Mouse (Mus musculus) telencephalon, adult 2 months (tissue): Measurements from ENCODE around the gene Gm20388.
A peak's percentile ranks its signal among the peaks of the same experiment; 100 is the strongest.

Experiments used
- DNase-seq: peaks from one replicate; pipeline ENCODE4 v3.0.0-alpha.2; 2011; ENCODE audit warnings: low read depth, low spot score

The Gm20388 gene

DNA sequence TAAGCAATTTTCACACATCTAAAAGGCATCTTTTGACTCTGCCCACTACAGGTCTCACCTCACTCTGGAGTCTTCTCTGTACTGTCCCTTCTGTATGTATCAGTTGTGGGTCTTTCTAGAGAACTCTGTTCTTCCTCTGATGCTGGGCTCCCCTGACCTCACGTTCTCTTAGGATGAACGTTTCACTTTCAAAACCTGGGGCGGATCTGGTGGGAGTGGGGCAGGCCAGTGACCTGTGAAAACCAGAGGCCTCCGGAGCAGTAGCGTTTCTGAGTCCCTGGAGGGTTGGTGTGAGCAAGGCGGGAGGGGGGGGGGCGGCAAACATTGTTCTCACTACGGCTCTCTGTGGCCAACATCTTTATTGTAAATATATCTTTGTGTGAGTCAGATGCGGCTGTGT lies 2147.9 kb downstream of the Gm20388 start:
- DNase-seq, result no peak

DNA sequence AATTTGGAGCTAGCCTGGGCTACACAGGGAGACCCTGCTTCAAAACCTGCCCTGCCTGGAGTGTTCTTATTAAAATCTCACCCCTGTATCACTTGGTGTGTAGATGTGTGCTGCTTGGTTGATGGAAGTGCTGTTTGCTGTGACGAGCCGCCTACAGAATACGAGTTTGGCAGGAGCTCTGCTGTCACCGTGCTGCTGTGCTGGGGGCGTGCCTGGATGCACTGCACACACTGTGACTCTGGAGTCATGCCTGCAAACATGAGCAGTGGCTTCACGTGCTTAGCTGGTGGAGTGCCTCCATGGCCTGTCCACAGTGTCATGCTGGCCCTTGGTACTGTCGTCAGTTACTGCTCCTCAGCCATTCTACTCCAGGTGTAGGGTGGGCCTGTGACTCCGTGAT lies 2148.3 kb downstream of the Gm20388 start:
- peak; percentile 64 for DNase-seq

DNA sequence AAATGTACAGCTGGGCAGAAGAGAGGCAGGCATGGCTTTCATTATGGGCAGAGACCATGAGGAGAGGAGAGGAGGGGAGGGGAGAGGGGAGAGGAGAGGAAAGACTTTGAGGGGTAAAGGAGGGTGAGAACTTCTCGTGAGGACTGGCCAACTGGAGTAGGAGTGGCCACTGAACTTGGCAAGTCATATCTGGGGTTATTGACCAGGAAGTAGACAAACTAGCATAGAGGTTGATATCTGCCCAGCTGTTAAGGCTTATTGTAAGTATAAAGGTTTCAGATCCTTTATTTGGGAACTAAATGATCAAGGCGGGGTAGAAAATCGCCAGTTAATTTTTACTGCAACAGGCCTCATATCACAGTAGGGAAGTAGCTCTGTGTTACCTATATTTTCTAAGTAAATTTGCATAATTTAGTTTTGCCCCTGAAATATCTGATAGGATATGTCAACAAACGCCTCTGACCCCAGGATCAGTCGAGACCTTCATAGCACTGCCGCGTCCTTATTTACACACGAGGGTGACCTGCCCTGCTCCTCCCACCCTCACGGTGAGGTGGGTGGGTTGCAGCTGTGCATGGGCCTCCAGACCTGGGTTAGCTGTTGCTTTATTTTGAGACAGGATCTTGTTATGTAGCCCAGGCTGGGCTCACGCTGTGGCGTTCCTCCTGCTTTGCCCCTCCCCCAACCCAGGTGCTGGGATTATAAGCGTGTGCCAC lies 2152.0 kb downstream of the Gm20388 start:
- no peak for DNase-seq

GRCm38 (mm10) chr8:122064353-122064752 lies 2153.7 kb downstream of the Gm20388 start:
- DNase-seq, result no peak

- no peak for DNase-seq
These were observed 2157.3 kb downstream of the Gm20388 start for GRCm38 (mm10) chr8:122067783-122068505.

GRCm38 (mm10) chr8:122068609-122069008 lies 2158.0 kb downstream of the Gm20388 start:
- no peak for DNase-seq

- peak; percentile 28 for DNase-seq
These were observed 2158.6 kb downstream of the Gm20388 start for GRCm38 (mm10) chr8:122069281-122069680.

DNA sequence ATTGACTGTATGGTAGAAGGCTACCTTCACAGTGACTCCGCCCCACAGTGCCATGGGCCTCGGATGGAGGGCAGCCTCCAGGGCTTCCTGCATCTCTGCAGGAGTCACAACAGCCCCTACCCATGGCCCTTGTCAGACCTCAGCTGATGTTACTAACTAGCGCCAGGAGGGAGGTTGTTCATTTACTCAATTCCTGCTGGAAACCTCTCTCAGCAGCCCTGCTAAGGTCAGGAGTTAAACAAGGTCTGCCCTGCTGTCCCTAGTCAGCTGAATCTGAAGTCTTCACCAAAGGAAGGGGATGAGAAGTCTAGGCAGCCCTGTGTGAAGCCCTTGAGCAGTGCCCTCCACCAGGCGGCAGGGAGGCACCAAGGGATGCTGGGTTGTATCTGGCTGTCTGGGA lies 2160.6 kb downstream of the Gm20388 start:
- DNase-seq, result no peak

DNA sequence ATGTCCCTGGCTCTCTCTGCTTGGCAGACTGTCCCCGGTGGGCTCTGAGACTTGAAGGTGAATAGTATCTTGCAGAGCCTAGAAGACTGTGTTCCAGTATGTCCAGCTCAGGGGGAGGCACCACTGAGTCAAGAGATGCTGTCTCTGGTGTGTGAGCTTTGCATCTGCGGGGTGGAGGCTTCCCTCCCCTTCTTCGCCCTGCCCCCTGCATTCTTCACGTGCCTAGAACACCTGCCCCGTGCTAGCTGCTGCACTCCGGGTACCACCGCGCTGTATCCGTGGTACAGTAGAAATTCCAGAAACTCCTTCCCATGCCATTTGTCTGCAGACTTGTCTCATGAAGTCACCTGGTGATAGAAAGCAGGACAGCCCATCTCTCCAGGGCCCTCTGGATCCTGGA lies 2163.3 kb downstream of the Gm20388 start:
- DNase-seq, result no peak

DNA sequence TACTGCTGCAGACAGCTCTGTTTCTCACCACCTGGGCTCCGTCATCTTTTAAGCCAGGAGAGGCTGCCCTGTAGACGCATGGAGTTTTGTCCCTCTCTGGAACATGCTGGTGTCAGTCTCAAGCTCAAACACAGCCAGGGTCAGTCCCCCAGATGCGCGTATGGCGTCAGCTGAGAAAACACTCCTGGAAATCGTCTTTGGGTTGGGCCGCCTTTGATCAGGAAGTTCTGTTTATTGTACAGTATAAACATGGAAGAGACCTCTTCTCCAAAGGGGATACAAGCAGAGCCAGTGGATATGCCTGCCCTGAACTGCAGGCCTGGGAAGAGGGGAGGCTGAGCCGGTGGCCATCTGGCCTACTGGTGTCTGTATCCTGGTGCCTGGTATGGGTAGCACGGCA lies 2163.8 kb downstream of the Gm20388 start:
- DNase-seq, result no peak

GRCm38 (mm10) chr8:122074977-122075376 lies 2164.3 kb downstream of the Gm20388 start:
- no peak for DNase-seq

- DNase-seq, result no peak
These were observed 2165.7 kb downstream of the Gm20388 start for GRCm38 (mm10) chr8:122076183-122076842.

DNA sequence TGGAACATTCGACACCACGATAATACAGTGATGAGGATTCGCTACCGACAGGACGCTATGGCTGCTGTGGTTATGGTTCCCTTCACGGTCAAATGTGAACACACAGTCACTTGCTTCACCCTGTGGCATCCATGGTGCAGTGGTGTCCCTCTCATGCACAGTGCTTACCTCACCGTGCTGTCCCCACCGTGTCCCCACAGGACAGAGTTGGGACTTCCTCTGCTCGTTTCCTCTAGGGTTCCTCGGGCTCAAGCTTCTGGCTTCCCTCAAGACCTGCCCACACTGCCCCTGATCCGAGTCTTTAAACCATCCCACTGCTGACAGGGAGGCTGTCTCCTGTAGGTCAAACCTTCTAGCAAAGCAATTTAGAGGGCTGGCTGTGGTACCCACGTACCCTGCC lies 2167.7 kb downstream of the Gm20388 start:
- DNase-seq, result no peak

DNA sequence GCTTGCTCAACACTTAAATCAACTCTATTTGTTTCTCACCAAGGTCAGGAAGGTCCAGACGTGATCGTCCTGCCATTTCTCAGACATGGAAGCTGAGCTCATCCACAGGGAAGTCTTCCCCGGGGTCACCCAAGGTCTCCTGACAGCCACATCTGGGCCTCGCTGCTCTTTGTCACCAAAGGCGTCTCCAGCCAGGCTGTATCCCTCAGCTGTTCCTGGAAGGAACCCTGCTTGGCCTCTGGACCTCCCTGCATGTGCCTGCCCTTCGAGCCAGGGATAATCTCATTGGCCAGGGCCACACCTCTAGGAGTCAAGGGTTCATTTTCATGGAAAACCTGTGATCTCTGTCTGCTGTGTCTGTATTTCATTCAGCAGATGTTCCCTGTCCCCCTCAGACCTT lies 2168.5 kb downstream of the Gm20388 start:
- DNase-seq, result no peak

DNA sequence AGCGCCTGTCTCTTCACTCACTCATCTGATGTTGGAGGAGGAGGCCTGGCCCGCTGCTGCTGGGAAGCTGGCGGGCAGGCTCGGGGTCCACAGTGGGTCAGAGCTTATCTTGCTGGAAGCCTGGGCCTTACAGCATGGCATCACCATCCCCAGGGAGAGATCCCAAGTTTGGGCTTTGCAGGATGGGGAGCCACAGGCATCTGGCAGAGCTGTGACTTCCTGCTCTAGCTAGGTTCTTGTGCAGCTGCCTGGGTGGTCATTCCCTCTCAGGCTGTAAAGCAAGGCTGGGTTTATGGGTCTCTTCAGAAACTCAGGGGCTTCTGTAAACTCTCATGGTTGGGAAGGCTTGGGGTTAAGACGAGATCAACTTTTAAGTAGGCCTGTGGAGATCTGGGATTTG lies 2169.7 kb downstream of the Gm20388 start:
- no peak for DNase-seq

DNA sequence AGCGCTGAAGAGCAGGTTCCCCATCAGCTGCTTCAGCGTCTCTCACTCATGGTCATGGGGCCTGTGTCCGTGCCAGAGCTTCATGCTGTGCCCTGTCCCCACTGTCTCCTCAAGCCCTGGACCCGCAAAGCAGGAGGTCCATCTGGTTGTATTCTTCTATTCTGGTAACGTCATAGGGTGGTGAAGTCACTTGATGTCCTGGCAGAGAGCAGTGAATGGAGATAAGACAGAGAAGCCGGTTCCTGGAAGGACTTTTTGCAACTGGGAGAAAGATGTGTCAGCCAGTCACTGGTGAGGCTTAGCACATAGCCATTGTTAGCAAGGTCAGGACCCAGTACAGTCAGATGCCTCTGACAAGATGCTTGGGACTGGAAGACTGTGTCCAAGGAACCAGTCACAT lies 2172.8 kb downstream of the Gm20388 start:
- no peak for DNase-seq

- DNase-seq, result no peak
These were observed 2173.5 kb downstream of the Gm20388 start for GRCm38 (mm10) chr8:122084145-122084544.

DNA sequence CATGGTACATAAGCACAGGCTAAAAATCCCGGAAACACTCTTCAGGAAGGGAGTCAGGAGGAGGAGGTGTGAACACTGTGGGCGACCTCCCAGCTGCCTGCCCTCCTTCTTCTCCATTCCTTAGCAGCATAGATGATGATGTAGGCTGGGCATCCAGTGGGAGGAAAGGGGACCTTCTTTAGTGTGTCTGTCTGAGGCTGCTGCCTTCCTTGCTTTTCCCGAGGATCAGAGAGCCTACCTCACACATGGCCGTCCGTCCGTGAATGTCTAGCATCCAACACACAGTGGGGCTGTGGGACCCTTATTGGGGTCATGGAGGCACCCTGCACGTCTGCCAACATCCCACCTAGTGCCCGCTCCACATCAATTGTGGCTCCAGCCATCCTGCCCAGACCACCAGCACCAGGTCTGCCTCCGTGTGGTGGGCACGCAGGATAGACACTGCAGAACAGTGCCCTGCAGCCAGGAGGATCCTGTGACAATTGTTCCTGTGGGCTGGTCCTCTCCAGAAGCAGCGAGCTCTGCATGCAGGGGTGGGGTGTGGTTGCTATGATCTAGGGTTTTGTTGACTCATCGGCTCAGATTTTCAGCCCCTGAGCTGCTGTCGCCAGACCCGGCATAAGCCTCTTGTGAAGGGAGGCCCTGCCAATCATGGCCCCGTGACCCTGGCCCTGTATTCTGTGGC lies 2174.2 kb downstream of the Gm20388 start:
- peak; percentile 87 for DNase-seq

GRCm38 (mm10) chr8:122086064-122086463 lies 2175.4 kb downstream of the Gm20388 start:
- no peak for DNase-seq

- DNase-seq, result no peak
These were observed 2178.0 kb downstream of the Gm20388 start for GRCm38 (mm10) chr8:122088631-122089030.

DNA sequence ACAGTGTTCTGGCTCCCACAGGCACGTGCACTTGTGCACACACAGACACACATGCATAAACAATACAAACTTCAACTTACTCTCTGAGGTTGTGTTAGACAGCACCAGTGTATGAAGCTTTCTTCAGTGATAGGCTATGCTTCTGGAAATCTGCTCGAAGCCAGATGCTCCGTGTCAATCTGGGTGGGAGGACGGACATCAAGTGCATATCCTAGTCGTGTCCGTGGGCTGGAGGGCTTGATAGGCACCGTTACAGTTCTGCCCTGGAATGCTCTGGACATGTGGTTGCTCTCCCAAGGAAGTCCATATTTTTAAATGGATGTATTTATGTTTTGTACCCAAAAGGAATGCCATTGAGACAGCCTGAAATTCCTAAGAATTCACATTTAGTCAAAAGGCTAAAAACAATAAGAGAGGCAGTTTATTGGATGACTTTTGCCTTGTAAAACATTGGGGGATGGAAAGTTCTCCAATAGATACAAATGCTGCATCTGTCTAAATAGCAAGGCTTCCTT lies 2178.6 kb downstream of the Gm20388 start:
- no peak for DNase-seq

DNA sequence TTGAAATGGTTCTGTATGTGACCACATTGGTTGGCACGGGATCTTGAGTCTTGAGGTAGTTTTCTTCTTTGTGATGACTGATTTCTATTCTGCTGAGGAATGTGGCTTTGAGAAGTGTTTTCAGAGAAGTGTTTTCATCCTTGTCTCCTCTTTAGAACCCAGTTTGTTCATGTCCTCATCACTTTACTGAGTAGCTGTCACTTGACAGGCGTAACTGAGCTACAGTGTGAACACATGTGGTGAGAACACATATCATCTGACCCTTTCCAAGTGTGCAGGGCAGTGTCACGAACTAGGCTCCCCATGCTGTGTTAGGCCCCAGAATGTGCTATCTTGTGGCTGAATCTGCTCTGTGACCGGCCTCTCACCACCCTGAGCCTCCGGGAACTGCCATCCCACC lies 2181.8 kb downstream of the Gm20388 start:
- DNase-seq, result no peak
